Mouse (Mus musculus) kidney, adult 2 months (tissue): ENCODE data around the gene Fars2.

Source experiments
- CTCF ChIP-seq: fragments of 200-500 bp; conservative IDR thresholded peaks from 2 replicates; pipeline ENCODE4 v1.5.1; 2011; ENCODE audit warnings: low read depth, mild to moderate bottlenecking, control low read depth, low read length, moderate library complexity, mixed read lengths; ENCODE audit not compliant: insufficient read depth, insufficient read length
- POLR2A ChIP-seq: fragments of 200-500 bp; IDR thresholded peaks from one replicate; pipeline ENCODE4 v1.6.1; 2011; ENCODE audit warnings: low read depth, low read length, control low read depth

DNA sequence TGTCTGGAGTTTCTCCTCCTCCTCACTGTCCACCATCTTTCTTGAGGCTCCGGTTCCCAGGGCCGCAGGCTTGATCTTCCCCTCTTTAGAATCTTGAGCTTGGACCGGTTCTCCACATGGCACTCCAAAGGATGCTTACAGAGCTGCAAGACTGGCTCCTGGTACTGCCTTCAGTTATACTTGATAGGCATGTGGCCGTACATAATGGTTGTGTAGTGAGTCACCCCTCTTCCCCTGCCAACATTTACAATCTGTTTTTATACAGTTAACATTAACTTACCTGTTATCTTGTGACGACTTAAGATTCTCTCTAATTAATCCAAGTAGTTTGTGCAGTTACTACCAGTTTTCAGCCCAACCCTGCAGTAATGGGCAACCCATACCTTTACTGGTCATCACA, 46.2 kb downstream of the Fars2 start:
- TF ChIP-seq CTCF = no peak
- no peak for TF ChIP-seq POLR2A
